Mouse (Mus musculus): ENCODE data around the gene Ptdss2. TPM values are rescaled to one million over a fixed set of nuclear protein-coding genes. Genes with fewer than 3 reads are reported as not detected.

Ptdss2 gene
- polyA plus RNA-seq, 2 experiments: 72.8 to 111 TPM

- Histone ChIP-seq H3K4me2 (ENCODE audit: low read depth) (peak overlapping the region; percentile 37), H3K4me1 (replicated peaks; ENCODE audit: control insufficient read depth in 2 of 2, insufficient read depth in 2 of 2, low read length in 1 of 2) (peaks cover 21 to 27% of the 10 kb centered on the region in 2 experiments), H3K9ac (replicated peaks) (no peak overlapping the region), H3K4me3 (ENCODE audit: insufficient read depth in 1 of 2, low read depth in 2 of 2, low read length in 2 of 2) (no peak overlapping the region), H3K9me3 (ENCODE audit: control insufficient read depth, low read length) (no peaks in the 10 kb centered on the region), H3K27ac (no peak overlapping the region), H3K27me3 (ENCODE audit: control insufficient read depth, insufficient read depth, low read length) (peaks cover 5% of the 10 kb centered on the region), H3K36me3 (replicated peaks; ENCODE audit: control insufficient read depth, insufficient read depth, low read depth) (no peaks in the 10 kb centered on the region)
- WGBS (ENCODE audit: insufficient replicate concordance): 66% methylated on average over 15 of the region's 15 CpGs
- TF ChIP-seq EP300 (IDR thresholded peaks at IDR 0.05; ENCODE audit: low read depth): no peak
- DNase-seq (ENCODE audit: low read depth in 3 of 3, low spot score in 3 of 3): no peak
- ATAC-seq (ENCODE audit: insufficient read depth): peak; percentile 14; the same call in 1 of the 2 replicates
These were observed 27.5 kb upstream of the Ptdss2 start for GRCm38 (mm10) chr7:141094487-141095205.

GRCm38 (mm10) chr7:141096021-141096420 is 26.2 kb upstream of the Ptdss2 start:
- Histone ChIP-seq H3K4me3 (ENCODE audit: insufficient read depth in 1 of 2, low read depth in 2 of 2, low read length in 2 of 2) (peak overlapping the region; percentile 4 to 24; a peak in 2 of 4 replicates), H3K9ac (replicated peaks) (no peak overlapping the region), H3K27me3 (ENCODE audit: control insufficient read depth, insufficient read depth, low read length) (peaks cover 13% of the 10 kb centered on the region), H3K36me3 (replicated peaks; ENCODE audit: control insufficient read depth, insufficient read depth, low read depth) (no peaks in the 10 kb centered on the region), H3K9me3 (ENCODE audit: control insufficient read depth, low read length) (no peaks in the 10 kb centered on the region), H3K4me1 (replicated peaks; ENCODE audit: control insufficient read depth in 2 of 2, insufficient read depth in 2 of 2, low read length in 1 of 2) (peaks cover 21 to 31% of the 10 kb centered on the region in 2 experiments), H3K27ac (no peak overlapping the region), H3K4me2 (ENCODE audit: low read depth) (peak overlapping the region; percentile 37)
- no peak for TF ChIP-seq EP300 (IDR thresholded peaks at IDR 0.05; ENCODE audit: low read depth)
- no peak for TF ChIP-seq CTCF (IDR thresholded peaks at IDR 0.05; ENCODE audit: low read depth)
- WGBS (ENCODE audit: insufficient replicate concordance): 50% methylated on average over 6 of the region's 6 CpGs
- ATAC-seq (ENCODE audit: insufficient read depth) (no peak), DNase-seq (ENCODE audit: low read depth in 3 of 3, low spot score in 3 of 3) (no peak)

- no peaks in the 10 kb centered on the region for H3K9me3 ChIP-seq (ENCODE audit: control insufficient read depth, low read length)
- 9% methylated on average over 6 of the region's 6 CpGs for WGBS (ENCODE audit: insufficient replicate concordance)
- DNase-seq (ENCODE audit: low read depth in 3 of 3, low spot score in 3 of 3): peak; percentile 34 to 57 (median 51)
- TF ChIP-seq EP300 (IDR thresholded peaks at IDR 0.05; ENCODE audit: low read depth) (no peak), CTCF (IDR thresholded peaks at IDR 0.05; ENCODE audit: low read depth) (peak; percentile 37; the same call in 1 of the 2 replicates)
- H3K9ac ChIP-seq (replicated peaks): no peak overlapping the region
- H3K27ac ChIP-seq: peak overlapping the region; percentile 4; the same call in 1 of the 2 replicates
- no peaks in the 10 kb centered on the region for H3K36me3 ChIP-seq (replicated peaks; ENCODE audit: control insufficient read depth, insufficient read depth, low read depth)
- H3K27me3 ChIP-seq (ENCODE audit: control insufficient read depth, insufficient read depth, low read length): peaks cover 13% of the 10 kb centered on the region
- peak; percentile 41; the same call in 1 of the 2 replicates for ATAC-seq (ENCODE audit: insufficient read depth)
- peaks cover 21 to 31% of the 10 kb centered on the region in 2 experiments for H3K4me1 ChIP-seq (replicated peaks; ENCODE audit: control insufficient read depth in 2 of 2, insufficient read depth in 2 of 2, low read length in 1 of 2)
- peak overlapping the region in 1 of 2 experiments; percentile 24; a peak in 2 of 4 replicates for H3K4me3 ChIP-seq (ENCODE audit: insufficient read depth in 1 of 2, low read depth in 2 of 2, low read length in 2 of 2)
- peak overlapping the region; percentile 37 for H3K4me2 ChIP-seq (ENCODE audit: low read depth)
These were observed 25.5 kb upstream of the Ptdss2 start for GRCm38 (mm10) chr7:141096649-141097056.

GRCm38 (mm10) chr7:141097177-141097576 is 25.0 kb upstream of the Ptdss2 start:
- H3K4me3 ChIP-seq (ENCODE audit: insufficient read depth in 1 of 2, low read depth in 2 of 2, low read length in 2 of 2): no peak overlapping the region
- 55% methylated on average over 5 of the region's 5 CpGs for WGBS (ENCODE audit: insufficient replicate concordance)
- DNase-seq (ENCODE audit: low read depth in 3 of 3, low spot score in 3 of 3) (no peak), ATAC-seq (ENCODE audit: insufficient read depth) (no peak)
- TF ChIP-seq EP300 (IDR thresholded peaks at IDR 0.05; ENCODE audit: low read depth) (no peak), CTCF (IDR thresholded peaks at IDR 0.05; ENCODE audit: low read depth) (no peak)
- no peaks in the 10 kb centered on the region for H3K9me3 ChIP-seq (ENCODE audit: control insufficient read depth, low read length)
- peaks cover 13% of the 10 kb centered on the region for H3K27me3 ChIP-seq (ENCODE audit: control insufficient read depth, insufficient read depth, low read length)
- H3K4me2 ChIP-seq (ENCODE audit: low read depth): no peak overlapping the region; the same call in 1 of the 2 replicates
- H3K36me3 ChIP-seq (replicated peaks; ENCODE audit: control insufficient read depth, insufficient read depth, low read depth): no peaks in the 10 kb centered on the region
- H3K9ac ChIP-seq (replicated peaks): no peak overlapping the region
- no peak overlapping the region for H3K27ac ChIP-seq
- H3K4me1 ChIP-seq (replicated peaks; ENCODE audit: control insufficient read depth in 2 of 2, insufficient read depth in 2 of 2, low read length in 1 of 2): peaks cover 19 to 29% of the 10 kb centered on the region in 2 experiments

GRCm38 (mm10) chr7:141099911-141100691 is 22.1 kb upstream of the Ptdss2 start, which contains the start of gene Sigirr:
TSS of gene Sigirr (minus strand) at chr7:141100572.
- no peaks in the 10 kb centered on the region for H3K36me3 ChIP-seq (replicated peaks; ENCODE audit: control insufficient read depth, insufficient read depth, low read depth)
- peak within 1 kb of the TSS; percentile 49 to 50 for H3K4me3 ChIP-seq (ENCODE audit: insufficient read depth in 1 of 2, low read depth in 2 of 2, low read length in 2 of 2)
- H3K4me1 ChIP-seq (replicated peaks; ENCODE audit: control insufficient read depth in 2 of 2, insufficient read depth in 2 of 2, low read length in 1 of 2): peaks cover 25 to 35% of the 10 kb centered on the region in 2 experiments
- H3K27ac ChIP-seq: no peak within 1 kb of the TSS
- H3K9ac ChIP-seq (replicated peaks): peak within 1 kb of the TSS; percentile 1
- 3% methylated on average over 56 of the region's 56 CpGs for WGBS (ENCODE audit: insufficient replicate concordance)
- no peaks in the 10 kb centered on the region for H3K9me3 ChIP-seq (ENCODE audit: control insufficient read depth, low read length)
- DNase-seq (ENCODE audit: low read depth in 3 of 3, low spot score in 3 of 3) (no peak), ATAC-seq (ENCODE audit: insufficient read depth) (peak; percentile 29; the same call in 1 of the 2 replicates)
- H3K27me3 ChIP-seq (ENCODE audit: control insufficient read depth, insufficient read depth, low read length): peaks cover 13% of the 10 kb centered on the region
- TF ChIP-seq CTCF (IDR thresholded peaks at IDR 0.05; ENCODE audit: low read depth): no peak
- no peak for TF ChIP-seq EP300 (IDR thresholded peaks at IDR 0.05; ENCODE audit: low read depth)
- peak within 1 kb of the TSS; percentile 66 for H3K4me2 ChIP-seq (ENCODE audit: low read depth)
